Mouse (Mus musculus) central nervous system, embryonic 11.5 days (tissue): ENCODE data around the gene Pcnp. TPM values are rescaled to one million over a fixed set of nuclear protein-coding genes. Genes with fewer than 3 reads are reported as not detected.

Source experiments
- polyA plus RNA-seq: library from polyadenylated mRNA; depleted of rRNA; stranded (reverse); fragments of >200 nt; gene quantifications from 2 replicates; pipeline ENCODE4 v1.2.3, GENCODE M21; 2012; rRNA removed

Gene Pcnp
- polyA plus RNA-seq = 131 and 150 TPM in 2 replicates

DNA sequence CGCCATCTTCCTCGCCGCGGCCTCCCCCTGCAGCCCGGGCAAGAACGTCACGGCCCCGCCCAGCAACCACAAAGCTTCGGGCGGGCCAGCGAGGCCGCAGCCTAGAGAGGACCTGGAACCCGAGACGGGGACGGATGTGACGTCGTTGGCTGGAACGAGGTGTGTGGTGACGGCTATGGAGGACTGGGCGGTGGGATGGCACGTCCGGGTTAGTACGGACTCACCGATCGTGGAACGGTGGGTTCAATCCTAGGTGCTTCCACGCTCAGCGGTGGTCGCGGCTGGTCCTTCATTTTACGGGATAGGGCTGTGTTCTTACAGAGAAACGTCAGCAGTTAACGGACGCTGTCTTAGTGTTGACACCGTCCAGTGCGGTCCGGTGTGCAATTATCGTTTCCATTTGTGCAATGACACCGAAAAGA is at the start of gene Pcnp:
TSS of gene Pcnp (minus strand) at position 79 of the 422 bp plus-strand sequence.

DNA sequence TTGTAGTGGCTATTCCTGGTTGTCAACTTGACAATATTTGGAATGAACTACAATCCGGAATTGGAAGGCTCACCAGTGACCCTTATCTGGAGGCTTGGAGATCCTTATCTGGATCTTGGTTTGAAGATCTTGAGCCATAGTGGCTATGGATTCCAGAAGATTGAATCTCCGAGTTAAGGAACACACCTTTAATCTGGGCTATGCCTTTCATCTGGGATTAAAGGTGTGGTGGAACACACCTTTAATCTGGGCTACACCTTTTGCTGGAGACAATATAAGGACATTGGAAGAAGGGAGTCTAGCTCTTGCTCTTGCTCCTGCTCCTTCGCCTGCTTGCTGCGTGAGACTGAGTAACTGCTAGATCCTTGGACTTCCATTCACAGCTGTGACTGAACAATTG is 18.5 kb upstream of the Pcnp start, which contains the start of gene Senp7:
TSS of gene Senp7 (plus strand) at position 301 of the 400 bp plus-strand sequence.

DNA sequence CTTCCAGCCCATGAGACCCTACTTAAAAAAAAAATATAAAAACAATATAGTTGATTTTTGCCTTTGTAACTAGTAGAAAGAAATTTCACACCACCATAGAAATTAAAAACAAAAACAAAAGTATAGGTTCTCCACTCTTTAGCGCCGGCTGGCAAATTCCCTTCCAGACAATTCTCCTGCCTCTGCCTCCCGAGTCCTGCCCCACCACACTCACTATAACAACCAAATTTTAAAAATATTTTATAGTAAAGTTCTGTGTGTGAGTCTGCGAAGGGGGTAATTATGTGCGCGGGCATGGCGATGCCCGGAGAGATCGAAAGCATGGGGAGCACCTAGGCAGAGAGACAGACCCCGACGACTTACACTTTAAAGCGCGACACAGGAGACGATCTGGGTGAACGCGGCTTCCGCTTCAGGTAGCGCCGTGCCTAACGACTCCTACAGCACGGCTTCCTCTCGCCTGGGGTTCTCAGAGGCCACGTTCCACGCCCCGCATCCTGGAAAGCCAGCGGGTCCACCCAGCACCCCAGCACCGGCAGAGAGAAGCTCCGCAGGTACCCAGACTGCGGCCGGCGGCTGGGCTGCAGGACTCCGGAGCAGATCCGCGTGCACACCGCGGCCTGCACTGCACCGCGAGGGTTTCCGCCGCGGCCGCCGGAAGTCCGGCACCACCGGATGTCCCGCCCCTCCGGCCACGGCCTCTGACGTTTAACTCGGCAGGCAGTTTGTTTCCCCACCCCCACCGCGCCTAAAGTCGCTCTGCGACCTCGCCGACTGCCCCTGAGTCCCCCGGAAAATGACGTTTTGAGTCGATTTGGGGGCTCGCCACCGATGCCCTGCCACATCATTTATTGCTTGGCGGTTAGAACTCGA is 7.8 kb upstream of the Pcnp start, which contains the start of gene Trmt10c:
TSS of gene Trmt10c (minus strand) at position 682 of the 873 bp plus-strand sequence.

DNA sequence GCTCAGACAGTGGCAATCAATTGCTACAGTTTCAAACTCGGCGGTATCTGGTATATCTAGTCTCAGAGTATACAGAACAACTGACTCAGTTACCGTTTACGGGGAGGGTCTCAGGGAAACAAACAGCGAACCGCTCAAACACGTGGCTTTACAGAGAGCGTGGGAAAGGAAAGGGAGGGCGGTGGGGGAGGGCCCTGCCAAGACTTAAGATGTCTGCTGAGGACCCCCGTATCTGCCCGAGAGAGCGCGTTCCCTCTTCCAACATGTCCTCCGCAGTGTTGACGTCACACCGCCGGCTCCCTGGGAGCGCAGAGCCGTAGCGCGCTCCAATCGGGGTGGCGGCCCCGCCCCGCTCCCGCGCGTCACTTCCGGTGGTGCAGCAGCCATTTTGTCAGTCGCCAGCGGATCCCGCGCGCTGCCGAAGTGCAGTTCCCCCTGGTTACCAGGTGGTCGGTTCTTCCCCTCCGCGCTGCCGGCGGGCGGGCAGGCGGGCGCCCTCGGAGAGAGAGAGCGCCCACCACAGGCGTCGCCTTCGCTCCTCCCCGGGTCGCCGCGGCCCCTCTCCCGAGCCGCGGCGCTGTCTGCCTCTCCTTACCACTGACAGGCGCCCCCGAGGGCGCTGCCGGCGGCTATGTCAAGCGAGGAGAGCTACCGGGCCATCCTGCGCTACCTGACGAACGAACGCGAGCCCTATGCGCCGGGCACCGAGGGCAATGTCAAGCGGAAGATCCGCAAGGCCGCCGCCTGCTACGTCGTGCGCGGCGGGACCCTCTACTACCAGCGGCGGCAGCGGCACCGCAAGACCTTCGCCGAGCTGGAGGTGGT is 55.9 kb downstream of the Pcnp start, which contains the start of gene Zbtb11:
TSS of gene Zbtb11 (plus strand) at position 453 of the 825 bp plus-strand sequence.

DNA sequence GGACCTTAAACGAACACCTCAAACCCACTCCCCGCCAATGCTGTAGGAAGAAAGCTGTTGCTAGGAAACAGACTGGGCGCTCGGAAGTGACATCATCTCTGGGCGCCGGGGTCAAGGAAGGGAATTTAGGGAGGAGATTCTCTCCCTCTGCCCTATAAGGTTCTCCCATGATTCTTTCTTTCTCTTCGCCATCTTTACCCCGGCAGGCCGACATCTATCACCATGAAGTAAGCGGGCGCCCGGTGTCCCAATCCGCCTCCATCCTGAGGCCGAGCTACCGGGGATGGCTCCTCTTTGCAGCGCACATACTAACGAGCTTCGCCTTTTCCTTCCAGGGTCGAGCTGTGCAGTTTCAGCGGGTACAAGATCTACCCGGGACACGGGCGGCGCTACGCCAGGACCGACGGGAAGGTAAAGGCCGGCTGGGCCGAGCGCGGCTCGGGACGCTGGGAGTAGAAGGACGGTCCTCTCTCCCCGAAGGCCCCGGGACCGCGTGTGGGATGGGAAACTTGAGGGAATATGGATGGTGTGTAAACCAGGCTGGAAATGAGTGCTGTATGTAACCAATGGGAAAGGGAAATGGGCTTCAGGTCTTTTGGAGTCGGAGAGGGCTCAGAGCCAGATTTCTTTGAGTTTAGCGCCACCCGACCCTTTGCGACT is 63.2 kb downstream of the Pcnp start, which contains the start of gene Rpl24:
TSS of gene Rpl24 (plus strand) at position 64 of the 660 bp plus-strand sequence.

Other genes starting within 250 kb of the Pcnp start
- gene Nfkbiz, start 190.8 kb downstream of the Pcnp start, polyA plus RNA-seq = 3.0 and 5.2 TPM in 2 replicates
- 1.9 and 2.1 TPM in 2 replicates for gene Nxpe3, start 134.5 kb downstream of the Pcnp start, polyA plus RNA-seq
- gene Cep97, start 94.9 kb downstream of the Pcnp start, polyA plus RNA-seq = 12.0 and 12.7 TPM in 2 replicates
- 790 and 944 TPM in 2 replicates for gene Rpl24, start 63.5 kb downstream of the Pcnp start, polyA plus RNA-seq
- gene Zbtb11, start 55.9 kb downstream of the Pcnp start, polyA plus RNA-seq = 12.2 and 14.9 TPM in 2 replicates
- 15.1 and 16.0 TPM in 2 replicates for gene Trmt10c, start 8.1 kb upstream of the Pcnp start, polyA plus RNA-seq
- 24.1 and 33.9 TPM in 2 replicates for gene Senp7, start 18.6 kb upstream of the Pcnp start, polyA plus RNA-seq
- 0.54 and 0.81 TPM in 2 replicates for gene Impg2, start 174.6 kb upstream of the Pcnp start, polyA plus RNA-seq